Mouse (Mus musculus) monocyte, adult 5-6 weeks (primary cell): Measurements from ENCODE around the gene Ssr1. TPM values are rescaled to one million over a fixed set of nuclear protein-coding genes. Genes with fewer than 3 reads are reported as not detected.

Source experiments
- ATAC-seq: fragments of 153-309, 156-312 bp; replicated peaks from 2 replicates; pipeline ENCODE4 v1.8.0; 2017; ENCODE audit warnings: mild to moderate bottlenecking; ENCODE audit not compliant: low TSS enrichment, insufficient number of reproducible peaks, severe bottlenecking, poor library complexity, low FRiP score
- total RNA-seq: library from RNA; stranded (forward); fragments of 200-1000, 200-491, 200-594 nt; gene quantifications from 3 replicates; pipeline ENCODE4 v1.2.3, GENCODE M21; 2017

The Ssr1 gene
- total RNA-seq, 1 experiment from 2014 or later, result 66.0 TPM

DNA sequence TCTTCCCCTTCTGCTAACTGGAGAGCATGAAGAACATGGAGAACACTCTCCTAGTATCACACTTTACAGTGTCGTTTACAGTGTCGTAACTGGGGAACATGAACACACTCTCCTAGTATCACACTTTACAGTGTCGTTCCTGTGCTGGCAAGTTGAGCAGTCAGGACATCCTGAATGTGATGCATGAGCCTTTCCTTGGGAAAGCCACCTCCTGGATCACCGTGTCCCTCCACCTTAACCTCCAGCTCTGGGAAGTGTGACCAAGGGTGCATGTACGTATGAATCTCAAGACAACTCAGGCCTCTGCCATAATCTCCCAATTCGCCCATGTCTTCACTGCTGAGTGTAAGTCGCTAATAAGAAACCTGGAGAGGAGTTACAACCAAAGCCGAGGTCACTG lies 4.3 kb downstream of the Ssr1 start:
- no peak for ATAC-seq

DNA sequence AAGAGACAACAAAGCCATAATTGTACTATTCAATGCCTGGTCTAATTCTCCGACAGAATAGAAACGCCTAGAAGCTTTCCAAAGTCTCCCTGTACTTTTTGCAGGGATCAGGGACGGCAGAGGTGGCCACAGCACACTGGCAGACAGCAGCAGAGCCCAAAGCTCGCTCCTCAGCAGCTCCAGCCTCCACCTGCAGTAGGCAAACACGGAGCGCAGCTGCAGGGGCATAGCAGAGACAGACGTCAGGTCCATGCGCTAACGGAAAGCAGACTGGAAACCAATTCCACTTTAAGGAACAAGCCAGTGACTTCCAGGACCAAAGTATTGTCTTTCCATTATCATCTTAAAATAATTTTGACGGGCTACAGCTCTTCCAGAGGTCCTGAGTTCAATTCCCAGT lies 7.9 kb downstream of the Ssr1 start:
- ATAC-seq, result no peak

DNA sequence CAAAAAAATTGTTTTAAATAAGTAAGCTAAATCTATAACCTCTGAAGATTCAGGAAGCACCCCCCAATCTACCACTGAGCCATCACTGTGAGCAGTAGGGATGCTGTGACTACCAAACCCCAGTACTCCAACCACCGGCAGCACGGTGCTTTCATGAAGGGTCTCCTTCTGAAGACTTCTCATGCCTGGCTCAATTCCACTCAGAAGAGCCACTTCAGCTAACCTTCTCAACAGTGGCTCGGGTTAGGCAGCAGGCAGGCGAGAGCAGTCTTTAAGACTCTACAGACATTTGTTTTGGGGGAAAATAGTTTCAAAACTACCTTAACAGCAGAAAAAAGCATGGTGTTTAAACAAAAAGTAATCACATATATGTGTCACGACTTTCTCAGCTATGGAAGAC lies 13.0 kb downstream of the Ssr1 start:
- ATAC-seq, result no peak

DNA sequence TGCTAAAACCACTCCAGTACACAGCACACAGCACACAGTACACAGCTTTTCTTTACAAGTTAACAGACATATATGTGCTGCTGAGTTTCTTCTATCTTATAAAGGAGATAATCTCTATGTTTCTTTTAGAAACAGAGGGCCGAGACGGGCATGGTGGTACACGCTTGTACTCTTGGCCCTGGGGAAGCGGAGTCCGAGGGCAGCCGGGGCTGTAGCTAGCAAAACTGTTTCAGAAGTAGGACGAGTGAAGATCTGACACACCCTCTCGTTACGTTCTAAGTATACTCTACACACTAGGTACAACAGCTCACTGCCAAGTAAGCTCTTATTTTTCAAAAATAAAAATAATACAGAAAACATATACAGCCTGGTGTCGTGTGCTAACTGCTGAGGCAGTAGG lies 13.7 kb downstream of the Ssr1 start:
- ATAC-seq, result no peak

DNA sequence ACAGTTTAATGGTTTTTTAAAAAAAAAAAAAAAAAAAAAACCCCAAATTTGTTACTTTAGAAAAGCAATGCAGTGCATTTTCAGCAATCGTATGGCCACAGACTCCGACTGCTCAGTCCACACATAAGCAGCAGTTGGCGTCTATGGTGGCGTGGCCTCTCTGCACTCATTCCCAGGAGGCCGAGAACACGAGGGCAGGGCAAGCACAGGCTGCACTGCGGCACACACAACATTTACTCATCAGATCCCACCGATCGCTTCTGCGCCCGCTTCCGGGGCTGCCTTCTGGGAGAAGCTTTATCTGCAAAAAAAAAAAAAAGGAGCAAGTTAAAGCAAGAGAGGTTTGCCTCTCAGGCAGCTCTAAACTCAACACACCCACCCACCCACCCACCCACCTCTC lies 14.5 kb downstream of the Ssr1 start:
- no peak for ATAC-seq

DNA sequence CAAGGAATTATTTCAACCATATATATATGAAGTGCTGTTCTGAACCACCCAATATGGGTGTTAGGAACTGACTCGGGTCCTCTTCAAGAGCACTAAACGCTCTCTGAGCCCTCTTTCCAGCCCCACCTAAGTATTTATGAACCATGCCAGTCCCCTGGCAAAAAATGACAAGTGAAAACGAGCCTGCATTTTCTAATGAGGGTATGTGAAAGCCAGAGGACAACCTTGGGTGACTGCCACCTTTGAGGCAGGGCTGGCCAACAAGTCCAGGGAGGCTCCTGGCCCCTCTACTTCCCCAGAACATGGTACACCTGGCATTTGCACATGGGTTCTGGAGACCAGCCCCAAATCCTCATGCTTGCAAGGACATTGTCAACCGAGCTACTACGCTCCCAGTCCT lies 19.3 kb downstream of the Ssr1 start:
- ATAC-seq, result no peak

DNA sequence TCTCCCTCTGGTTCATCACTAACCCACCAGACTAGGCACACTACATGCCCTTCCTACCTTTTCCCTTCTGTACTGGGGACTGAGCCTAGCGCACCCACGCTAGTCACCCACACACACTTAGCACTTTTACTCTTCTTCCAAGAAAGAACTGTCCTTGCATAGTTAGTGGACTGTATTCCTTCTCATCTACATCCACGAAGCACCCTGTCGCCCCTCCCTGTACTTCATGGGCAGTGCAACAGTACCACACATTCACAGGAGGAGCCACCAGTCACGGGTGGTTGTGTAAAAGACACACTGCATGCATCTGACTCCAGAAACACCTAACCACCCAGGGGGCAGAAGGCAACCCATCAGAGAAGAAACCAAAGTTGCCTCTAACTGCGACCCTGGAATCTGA lies 20.0 kb downstream of the Ssr1 start:
- ATAC-seq, result no peak

DNA sequence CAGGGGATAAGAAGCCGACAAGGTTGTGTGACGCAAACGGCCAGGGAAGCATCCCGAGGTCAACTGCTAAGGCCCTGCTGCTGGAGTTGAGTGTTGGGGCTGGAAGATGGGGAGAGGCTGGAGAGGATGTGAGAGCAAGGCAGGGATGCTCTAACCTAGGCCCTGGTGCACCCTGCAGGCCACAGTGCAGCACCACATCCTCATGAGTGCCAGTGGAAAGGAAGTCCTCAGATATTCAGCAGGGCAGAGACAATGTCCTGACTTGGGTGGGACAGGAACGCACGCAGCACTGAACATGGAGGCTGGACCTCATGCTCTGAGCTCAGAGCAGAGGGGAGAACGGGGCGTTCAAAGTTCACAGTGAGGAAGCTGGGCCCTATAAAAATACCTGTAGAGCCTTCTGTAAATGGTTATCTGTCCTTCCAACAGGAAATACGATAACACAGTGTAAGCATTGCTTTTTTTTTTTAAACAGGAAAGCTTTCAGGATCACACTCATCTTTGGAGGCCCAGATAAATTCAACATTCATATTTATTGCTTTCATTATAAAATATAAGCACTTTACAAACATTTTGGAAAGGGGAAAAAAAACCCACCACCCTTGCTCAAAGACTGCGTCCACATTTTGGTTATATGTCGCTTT lies 23.0 kb downstream of the Ssr1 start:
- ATAC-seq, result no peak

DNA sequence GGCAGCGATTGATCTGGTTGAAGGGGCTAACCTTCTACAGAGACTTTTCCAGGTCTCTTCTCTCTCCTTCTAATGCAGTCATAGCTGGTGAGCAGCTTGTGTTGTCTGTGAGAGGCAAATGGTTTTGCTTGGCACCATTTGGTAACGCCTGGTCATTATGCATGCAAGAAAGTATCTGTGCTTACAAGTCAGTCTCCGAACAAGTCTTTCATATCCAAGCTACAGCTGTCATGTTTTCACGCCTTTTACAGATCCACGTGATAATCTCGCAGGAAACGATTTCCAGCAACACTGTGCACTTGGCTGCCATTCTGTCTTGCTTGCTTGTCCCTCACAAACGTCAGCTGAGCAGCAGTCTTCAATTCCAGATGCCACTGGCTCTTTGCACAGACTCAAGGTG lies 24.0 kb downstream of the Ssr1 start:
- ATAC-seq, result no peak

DNA sequence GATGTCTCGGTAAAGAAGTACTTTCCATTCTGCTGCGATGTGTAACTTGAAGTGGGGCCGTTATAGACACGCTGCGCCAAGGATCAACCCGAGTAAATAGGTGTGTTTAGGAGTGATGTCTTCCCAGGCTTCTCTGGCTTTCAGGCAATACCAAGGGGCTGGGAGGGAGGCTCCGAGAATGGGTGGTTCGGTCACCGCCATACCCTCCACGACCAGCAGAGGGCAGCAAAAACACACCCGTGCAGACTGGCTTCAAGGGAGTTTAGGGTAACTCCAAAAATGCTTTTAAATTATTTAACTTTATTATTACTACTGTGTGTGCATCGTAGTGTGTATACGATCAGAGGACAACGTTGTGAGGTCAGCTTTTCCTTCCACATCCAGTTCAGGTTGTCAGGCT lies 24.7 kb downstream of the Ssr1 start:
- ATAC-seq, result peak; percentile 66

DNA sequence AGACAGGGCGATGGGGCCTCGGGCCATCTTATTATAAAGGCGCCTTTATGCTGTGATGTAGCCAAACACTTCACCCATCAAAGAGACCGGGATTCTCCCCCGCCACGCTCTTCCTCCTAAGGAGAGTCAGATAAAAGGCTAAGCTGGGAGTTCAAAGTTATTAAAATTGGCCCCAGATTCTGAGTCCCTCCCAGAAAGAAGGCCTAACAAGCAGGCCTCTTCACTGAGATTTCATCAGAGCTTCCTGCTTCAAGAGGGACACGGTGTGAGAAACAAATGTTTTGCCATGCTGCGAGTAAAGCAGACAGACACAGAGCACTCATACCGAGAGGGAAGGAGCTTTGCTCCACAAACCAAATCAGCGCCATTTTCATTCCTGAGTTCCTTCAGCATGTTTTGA lies 26.5 kb downstream of the Ssr1 start:
- ATAC-seq, result no peak

DNA sequence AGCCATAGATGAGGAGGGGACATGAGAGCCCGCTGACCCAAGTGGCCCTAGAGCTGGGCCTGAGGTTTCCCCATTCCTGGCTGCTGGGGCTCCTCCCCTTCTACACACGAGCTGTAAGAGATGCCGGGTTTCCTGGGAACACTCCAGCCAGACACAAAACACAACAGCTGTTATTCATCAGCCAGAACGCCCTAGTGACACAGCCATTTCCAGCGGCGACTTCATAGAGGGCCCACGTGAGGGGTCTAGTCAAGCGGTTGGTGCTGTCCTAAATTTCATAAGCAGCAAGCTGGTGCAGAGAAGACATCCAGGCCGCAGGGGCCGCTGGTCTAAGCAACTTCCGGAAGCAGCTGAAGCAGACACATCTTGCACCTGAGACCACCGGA lies 27.0 kb downstream of the Ssr1 start:
- no peak for ATAC-seq

DNA sequence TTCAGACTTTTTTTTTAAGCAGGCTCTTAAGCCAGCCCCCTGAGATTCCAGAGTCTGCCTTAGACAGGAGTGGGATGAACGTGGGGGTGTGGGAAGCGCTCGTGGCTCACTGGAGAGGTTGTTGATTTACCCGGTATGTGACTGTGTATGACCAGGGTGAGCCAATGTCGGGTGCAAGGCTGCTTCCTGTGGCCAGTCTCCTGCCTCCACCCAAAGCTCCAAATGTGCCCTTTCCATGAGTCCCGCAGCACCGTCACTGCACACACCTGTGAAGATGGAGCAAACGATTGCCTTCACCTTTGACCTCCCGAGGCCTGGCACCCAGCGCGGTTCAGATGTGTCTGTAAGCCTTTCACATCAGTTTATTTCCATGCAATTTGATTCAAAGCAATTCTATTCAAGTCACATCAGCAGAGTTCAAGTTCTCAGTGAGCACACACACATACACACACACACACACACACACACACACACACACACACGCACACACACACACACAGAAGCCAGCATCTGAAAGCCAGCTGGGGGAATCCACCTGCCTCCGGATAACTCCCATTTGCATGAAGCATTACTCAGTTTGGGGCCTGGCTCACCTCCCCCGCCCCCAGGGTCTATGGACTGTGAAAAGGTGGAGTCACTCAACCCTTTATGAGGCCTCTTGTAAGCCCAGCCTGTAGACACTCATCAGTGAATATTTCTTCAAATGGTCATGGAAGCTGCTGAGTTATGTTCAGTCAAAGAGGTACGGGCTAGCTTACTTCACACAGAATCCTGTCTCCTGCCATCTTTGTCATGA lies 27.6 kb downstream of the Ssr1 start:
- ATAC-seq, result no peak

DNA sequence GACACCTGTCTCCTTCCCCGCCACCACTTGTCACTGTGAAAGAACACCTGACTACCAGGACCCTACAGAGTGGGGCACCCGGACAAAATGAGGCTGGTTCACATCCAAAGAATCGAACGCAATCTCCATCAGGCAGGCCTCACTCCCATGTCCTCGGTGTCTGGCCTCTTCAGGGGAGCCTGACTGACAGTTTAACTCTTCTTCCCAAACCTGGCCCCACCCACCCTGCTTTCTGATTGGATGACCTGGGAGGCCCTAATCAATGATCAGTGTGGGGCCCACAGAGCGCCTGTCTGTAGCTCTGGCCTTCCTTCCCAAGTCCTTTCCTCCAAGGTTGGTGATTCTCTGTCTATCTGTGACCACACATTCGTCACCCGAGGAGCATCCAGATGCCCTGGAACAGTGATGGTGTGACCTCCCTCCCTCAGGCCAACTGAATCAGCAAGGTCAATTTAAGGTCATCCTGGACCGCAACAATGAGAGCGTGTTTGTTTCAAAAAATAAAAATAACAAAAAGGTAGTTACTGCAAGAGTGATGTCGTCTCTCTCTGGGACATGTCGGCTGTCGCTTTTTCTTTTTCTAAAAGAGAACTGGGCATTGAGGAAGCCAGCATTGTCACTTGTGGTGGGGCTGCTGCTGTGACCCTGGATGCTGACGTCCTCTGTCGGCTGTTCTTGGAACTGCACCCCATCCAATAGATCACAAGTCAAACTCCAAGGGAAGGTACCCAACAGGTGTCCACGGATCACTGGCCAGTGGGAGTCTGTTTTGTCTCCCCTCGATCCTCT lies 28.7 kb downstream of the Ssr1 start:
- ATAC-seq, result no peak

DNA sequence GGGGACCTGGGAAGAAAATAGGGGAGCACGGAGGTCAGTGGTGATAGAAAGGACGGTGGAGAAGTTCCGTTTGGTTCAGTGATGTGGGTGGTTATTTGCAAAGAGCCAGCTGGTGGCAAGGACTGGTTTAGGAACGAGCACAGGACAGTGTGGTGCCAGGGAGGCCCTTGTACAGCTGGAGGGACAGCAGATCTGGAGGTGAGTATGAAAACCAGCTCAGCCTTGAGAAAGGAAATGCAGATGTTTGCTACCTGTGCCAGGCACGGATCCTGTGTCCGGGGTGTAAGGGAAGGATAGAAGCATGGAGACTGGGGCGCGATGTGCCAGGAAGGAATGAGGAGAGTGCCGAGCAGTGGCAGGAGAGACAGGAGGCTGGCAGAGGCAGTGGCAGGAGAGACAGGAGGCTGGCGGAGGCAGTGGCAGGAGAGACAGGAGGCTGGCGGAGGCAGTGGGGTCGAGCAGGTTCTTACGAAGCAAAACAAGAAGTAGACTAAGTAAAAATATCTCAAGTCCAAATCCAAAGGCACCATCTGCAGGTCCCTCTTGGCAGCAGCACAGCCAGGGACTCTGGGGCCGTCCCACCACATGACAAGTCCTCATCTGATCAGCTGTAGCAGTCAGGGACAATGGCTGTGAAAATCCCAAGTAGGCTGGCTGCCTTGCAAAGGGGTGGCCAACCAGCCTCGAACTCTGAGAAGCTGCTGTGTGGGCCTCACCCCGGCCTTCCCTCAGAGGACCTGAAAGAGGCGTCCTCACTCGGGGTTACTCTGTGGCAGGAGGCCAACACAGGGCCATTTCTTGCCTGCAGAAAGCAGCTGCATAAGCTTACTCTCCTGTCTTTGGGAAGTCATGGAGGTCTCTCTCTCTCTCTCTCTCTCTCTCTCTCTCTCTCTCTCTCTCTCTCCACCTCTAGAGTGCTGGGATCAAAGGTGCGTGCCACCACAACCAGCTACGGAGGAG lies 29.6 kb downstream of the Ssr1 start:
- no peak for ATAC-seq

DNA sequence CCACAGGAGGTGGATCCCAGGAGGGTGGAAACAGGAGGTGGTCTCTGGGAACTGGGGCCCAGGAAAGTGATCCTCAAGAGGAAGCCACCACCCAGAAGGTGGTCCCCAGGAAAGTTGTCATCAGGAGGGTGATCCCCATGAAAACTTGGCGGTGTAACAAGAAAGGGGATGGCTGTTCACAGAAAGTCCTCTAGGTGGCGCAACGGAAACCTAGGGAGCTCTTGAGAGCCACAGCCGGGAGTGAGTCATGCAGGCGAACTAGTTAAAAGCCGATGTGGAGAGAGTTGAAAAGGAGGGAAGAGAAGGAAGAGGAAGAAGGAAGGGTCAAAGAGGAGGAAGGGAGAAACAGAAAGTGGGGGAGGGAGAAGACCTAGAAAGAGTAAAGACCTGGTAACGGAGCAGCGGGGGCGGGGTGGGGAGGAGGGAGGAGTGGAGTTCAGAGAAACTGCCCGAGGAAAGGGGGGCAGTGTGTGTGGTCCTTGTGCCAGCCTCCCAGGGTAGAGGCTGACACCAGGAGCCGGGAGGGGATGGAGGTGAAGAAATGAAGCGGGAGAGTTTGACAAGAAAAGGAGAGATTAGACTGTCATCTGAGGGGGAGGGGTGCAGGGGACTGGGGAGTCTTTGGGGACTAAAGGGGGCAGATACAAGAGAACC lies 30.5 kb downstream of the Ssr1 start:
- peak; percentile 42; the same call in 1 of the 2 replicates for ATAC-seq

DNA sequence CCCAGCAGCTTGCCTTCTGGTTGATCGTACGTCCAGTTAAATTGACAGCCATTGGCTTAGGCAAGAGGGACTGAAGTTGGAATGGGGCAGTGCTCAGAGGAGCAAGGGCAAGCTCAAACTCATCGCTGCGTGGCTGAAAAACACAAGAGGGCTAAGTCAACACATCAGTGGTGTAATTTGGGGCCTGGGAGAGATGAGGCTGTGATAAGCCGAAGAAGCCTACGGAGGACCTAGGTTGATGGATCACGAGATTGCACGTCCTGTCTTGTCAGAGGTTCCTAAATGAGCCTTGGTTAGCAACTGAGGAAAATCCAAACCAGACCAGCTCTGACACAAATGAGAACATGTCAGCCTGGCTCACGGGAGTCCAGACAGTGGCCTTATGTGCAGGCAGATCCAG lies 31.5 kb downstream of the Ssr1 start:
- no peak for ATAC-seq

DNA sequence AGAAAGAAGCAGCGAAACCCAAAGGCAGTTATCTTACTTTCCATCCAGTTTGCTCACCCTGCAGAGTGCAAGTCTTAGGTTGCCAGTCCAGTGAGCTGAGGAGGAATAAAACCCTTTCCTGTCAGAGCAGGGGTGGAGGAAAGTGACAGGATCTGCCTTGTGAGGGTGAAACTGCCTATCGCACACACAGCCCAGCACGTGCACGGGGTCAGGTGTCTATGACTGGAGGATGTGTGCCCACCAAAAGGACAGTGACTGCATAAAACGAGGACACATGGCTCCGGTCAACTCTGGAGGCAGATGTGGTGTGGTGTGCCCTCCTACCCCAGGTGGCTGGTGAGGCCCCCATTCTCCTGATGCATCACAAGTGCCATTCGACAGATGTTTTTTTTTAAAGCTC lies 34.1 kb downstream of the Ssr1 start:
- ATAC-seq, result no peak
